Comparison of ENCODE assay signal across 9 mouse cellular contexts in genomic region chr10:45486603-45486946, GRCm38 (mm10). TPM values are rescaled to one million over a fixed set of nuclear protein-coding genes. Genes with fewer than 3 reads are reported as not detected.
DNase-seq lines count a peak whose midpoint lies in the region; ATAC-seq lines count a peak whose summit lies in the region.
"Had no signal": no experiment of that assay in that cellular context is flagged by ENCODE, and none has a peak within 500 bp of the region (broad histone marks: within the 10 kb centered on the region; RNA-seq: fewer than 3 reads in every experiment).

No protein-coding gene starts in this region.

- peak overlapping the region; percentile 100 for H3K4me2 ChIP-seq in kidney, embryonic 15.5 days
- peak overlapping the region; percentile 98 for H3K4me2 ChIP-seq in embryonic facial prominence, embryonic 11.5 days (ENCODE audit: low read depth, low read length)
- H3K4me2 ChIP-seq in hindbrain, embryonic 13.5 days: peak overlapping the region; percentile 70
- peak overlapping the region; percentile 79 for H3K4me2 ChIP-seq in midbrain, embryonic 14.5 days (ENCODE audit: low read length)

- no peak for DNase-seq in kidney, adult 9 months
- no peak for DNase-seq in embryonic facial prominence, embryonic 11.5 days (ENCODE audit: low spot score)
- DNase-seq in midbrain, embryonic 14.5 days: no peak
- DNase-seq in urinary bladder, postnatal 36 days (ENCODE audit: low spot score in 2 of 2): no peak
- no peak for DNase-seq in embryo, embryonic 9.5 days (ENCODE audit: extremely low spot score)

- no peaks in the 10 kb centered on the region for H3K9me3 ChIP-seq in kidney, embryonic 15.5 days (replicated peaks)
- no peaks in the 10 kb centered on the region for H3K9me3 ChIP-seq in embryonic facial prominence, embryonic 11.5 days (replicated peaks; ENCODE audit: control insufficient read depth, low read length)
- no peaks in the 10 kb centered on the region for H3K9me3 ChIP-seq in hindbrain, embryonic 13.5 days
- H3K9me3 ChIP-seq in midbrain, embryonic 14.5 days (ENCODE audit: control insufficient read depth, low read length): no peaks in the 10 kb centered on the region

- H3K4me1 ChIP-seq in kidney, embryonic 15.5 days: peaks cover 15% of the 10 kb centered on the region
- no peaks in the 10 kb centered on the region for H3K4me1 ChIP-seq in embryonic facial prominence, embryonic 11.5 days (ENCODE audit: control insufficient read depth, insufficient read depth, low read length)
- H3K4me1 ChIP-seq in hindbrain, embryonic 13.5 days (replicated peaks): no peaks in the 10 kb centered on the region
- H3K4me1 ChIP-seq in midbrain, embryonic 14.5 days (ENCODE audit: control insufficient read depth, insufficient read depth, low read length): no peaks in the 10 kb centered on the region

- ATAC-seq in kidney, embryonic 15.5 days (replicated peaks; ENCODE audit: low FRiP score): peak; percentile 50; the same call in 1 of the 2 replicates
- peak; percentile 63 for ATAC-seq in embryonic facial prominence, embryonic 11.5 days (replicated peaks; ENCODE audit: insufficient number of reproducible peaks, low FRiP score, low TSS enrichment, low read depth)
- no peak for ATAC-seq in hindbrain, embryonic 13.5 days (ENCODE audit: low FRiP score)
- no peak; the same call in 1 of the 2 replicates for ATAC-seq in midbrain, embryonic 14.5 days (ENCODE audit: low FRiP score, low TSS enrichment)
- ATAC-seq in monocyte, adult 5-6 weeks (replicated peaks; ENCODE audit: insufficient number of reproducible peaks, low FRiP score, low TSS enrichment, poor library complexity, severe bottlenecking): no peak

- peak overlapping the region; percentile 69 for H3K4me3 ChIP-seq in kidney, embryonic 15.5 days (replicated peaks)
- peak overlapping the region; percentile 74 for H3K4me3 ChIP-seq in embryonic facial prominence, embryonic 11.5 days (ENCODE audit: low read depth, low read length)
- H3K4me3 ChIP-seq in hindbrain, embryonic 13.5 days: peak overlapping the region; percentile 70
- H3K4me3 ChIP-seq in midbrain, embryonic 14.5 days (replicated peaks; ENCODE audit: low read depth, low read length): peak overlapping the region; percentile 76

- no peak overlapping the region for H3K9ac ChIP-seq in kidney, embryonic 15.5 days
- H3K9ac ChIP-seq in embryonic facial prominence, embryonic 11.5 days (replicated peaks; ENCODE audit: low read length): peak overlapping the region; percentile 63
- H3K9ac ChIP-seq in hindbrain, embryonic 13.5 days: peak overlapping the region; percentile 82
- peak overlapping the region; percentile 76 for H3K9ac ChIP-seq in midbrain, embryonic 14.5 days (replicated peaks; ENCODE audit: low read length)

- peaks cover 42% of the 10 kb centered on the region for H3K27me3 ChIP-seq in kidney, embryonic 15.5 days
- peaks cover 2% of the 10 kb centered on the region; the same call in 1 of the 2 replicates for H3K27me3 ChIP-seq in embryonic facial prominence, embryonic 11.5 days (ENCODE audit: control insufficient read depth, insufficient read depth, low read length)
- no peaks in the 10 kb centered on the region for H3K27me3 ChIP-seq in hindbrain, embryonic 13.5 days
- H3K27me3 ChIP-seq in midbrain, embryonic 14.5 days (ENCODE audit: control insufficient read depth, insufficient read depth, low read length): no peaks in the 10 kb centered on the region; the same call in 1 of the 2 replicates

- no peak overlapping the region for H3K27ac ChIP-seq in kidney, embryonic 15.5 days
- H3K27ac ChIP-seq in embryonic facial prominence, embryonic 11.5 days (replicated peaks; ENCODE audit: low read depth, low read length): 0 out of 2 replicates have a peak overlapping the region, but pooled peaks have one; percentile 52
- peak overlapping the region; percentile 97 for H3K27ac ChIP-seq in hindbrain, embryonic 13.5 days
- peak overlapping the region; percentile 96 for H3K27ac ChIP-seq in midbrain, embryonic 14.5 days (replicated peaks; ENCODE audit: low read depth, low read length)

- WGBS in kidney, embryonic 15.5 days: 0% methylated on average over 31 of the region's 40 CpGs
- under 1% methylated on average over 39 of the region's 40 CpGs for WGBS in embryonic facial prominence, embryonic 11.5 days
- WGBS in hindbrain, embryonic 13.5 days: under 1% methylated on average over 40 of the region's 40 CpGs
- WGBS in midbrain, embryonic 14.5 days: under 1% methylated on average over 40 of the region's 40 CpGs

- no peaks in the 10 kb centered on the region for H3K36me3 ChIP-seq in kidney, embryonic 15.5 days
- no peaks in the 10 kb centered on the region for H3K36me3 ChIP-seq in embryonic facial prominence, embryonic 11.5 days (replicated peaks; ENCODE audit: control insufficient read depth, insufficient read depth, low read depth, low read length)
- no peaks in the 10 kb centered on the region for H3K36me3 ChIP-seq in hindbrain, embryonic 13.5 days
- no peaks in the 10 kb centered on the region for H3K36me3 ChIP-seq in midbrain, embryonic 14.5 days (ENCODE audit: control insufficient read depth, insufficient read depth, low read length)

RNA-seq across cellular contexts. Expression of gene Lin28b, which starts 0.4 kb away (rescaled TPM):
- 1.6 TPM in 2 replicates for polyA plus RNA-seq in kidney, embryonic 15.5 days (2015; fragmentation: Nextera tagmentation; extraction: Ambion mirVana)
- polyA plus RNA-seq in embryonic facial prominence, embryonic 11.5 days (2014; fragmentation: Nextera tagmentation; extraction: Ambion mirVana): 13.6 and 14.7 TPM in 2 replicates
- 10.0 and 10.5 TPM in 2 replicates for polyA plus RNA-seq in hindbrain, embryonic 13.5 days (2015; fragmentation: Nextera tagmentation; extraction: Ambion mirVana)
- 8.4 and 11.0 TPM in 2 replicates for polyA plus RNA-seq in midbrain, embryonic 14.5 days (2014; fragmentation: Nextera tagmentation; extraction: Ambion mirVana)
- 0.10 TPM in 1 of 3 replicates, not detected in the others for total RNA-seq in monocyte, adult 5-6 weeks (2017)
- total RNA-seq: hematopoietic stem cell, adult 5-6 weeks had no signal

Comparison
In these comparisons a context has a peak if more than half of its experiments do, and no peak if none do; other contexts are left out.
1. ATAC-seq: peak in kidney, embryonic 15.5 days (single experiment) and embryonic facial prominence, embryonic 11.5 days (single experiment); none in hindbrain, embryonic 13.5 days (single experiment), midbrain, embryonic 14.5 days (single experiment) and monocyte, adult 5-6 weeks (single experiment).
2. Peak in every context shown above with its lines, with median percentiles within 50 percentile points of each other: H3K4me2 ChIP-seq and H3K4me3 ChIP-seq.